Mouse (Mus musculus) thymus, adult 2 months (tissue): Measurements from ENCODE around the gene Ankfn1.

Experiments
- CTCF ChIP-seq: fragments of 200-500 bp; IDR thresholded peaks from 2 replicates; pipeline ENCODE4 v1.5.1; 2012; ENCODE audit warnings: mild to moderate bottlenecking, control low read depth, low read length, moderate library complexity, borderline replicate concordance; ENCODE audit not compliant: control insufficient read depth, poor library complexity, insufficient read depth; ENCODE audit errors: extremely low read depth
- POLR2A ChIP-seq: fragments of 200-500 bp; IDR thresholded peaks from 2 replicates; pipeline ENCODE4 v1.6.1; 2012; ENCODE audit warnings: mild to moderate bottlenecking, low read length, control low read depth, moderate library complexity; ENCODE audit not compliant: control insufficient read depth, poor library complexity, insufficient read depth; ENCODE audit errors: extremely low read depth

GRCm38 (mm10) chr11:89569391-89570145 is 207.9 kb downstream of the Ankfn1 start:
- TF ChIP-seq CTCF: no peak
- TF ChIP-seq POLR2A: no peak
